Mouse (Mus musculus) telencephalon, adult 2 months (tissue): ENCODE data around the gene Megf11.
A peak's percentile ranks its signal among the peaks of the same experiment; 100 is the strongest.

Source experiments
- DNase-seq: peaks from one replicate; pipeline ENCODE4 v3.0.0-alpha.2; 2011; ENCODE audit warnings: low read depth, low spot score

The Megf11 gene

GRCm38 (mm10) chr9:64604217-64604711, 218.8 kb downstream of the Megf11 start:
- no peak for DNase-seq

DNA sequence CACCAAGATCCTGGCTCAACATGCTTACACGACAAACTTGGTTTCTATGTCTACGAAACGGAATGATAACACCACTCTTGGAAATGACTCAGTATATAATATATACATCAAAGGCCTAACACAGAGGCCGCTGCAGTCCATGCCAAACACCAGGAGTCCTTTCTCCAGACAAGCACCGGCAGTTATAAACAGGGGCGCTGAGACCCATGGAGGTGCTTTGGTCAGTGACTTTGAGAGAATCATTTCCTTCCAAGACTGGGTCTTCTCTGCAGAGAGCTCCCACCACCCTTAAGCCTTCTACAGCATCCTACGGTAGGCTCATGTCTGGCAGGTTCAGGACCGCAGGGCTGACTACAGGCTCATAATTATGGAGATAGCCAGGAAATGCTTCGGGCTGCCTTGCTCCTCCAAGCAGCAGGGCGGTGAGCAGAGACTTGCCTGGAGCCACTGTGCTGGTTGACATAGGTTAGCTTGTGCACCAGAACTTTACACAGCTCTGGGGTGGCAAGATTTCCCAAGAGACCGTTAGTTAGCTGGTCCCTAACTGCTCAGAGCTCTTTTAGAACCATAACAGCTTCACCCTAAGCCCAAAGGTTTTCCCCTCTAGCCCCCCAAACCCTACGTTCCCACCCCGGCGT, 219.8 kb downstream of the Megf11 start:
- no peak for DNase-seq

DNA sequence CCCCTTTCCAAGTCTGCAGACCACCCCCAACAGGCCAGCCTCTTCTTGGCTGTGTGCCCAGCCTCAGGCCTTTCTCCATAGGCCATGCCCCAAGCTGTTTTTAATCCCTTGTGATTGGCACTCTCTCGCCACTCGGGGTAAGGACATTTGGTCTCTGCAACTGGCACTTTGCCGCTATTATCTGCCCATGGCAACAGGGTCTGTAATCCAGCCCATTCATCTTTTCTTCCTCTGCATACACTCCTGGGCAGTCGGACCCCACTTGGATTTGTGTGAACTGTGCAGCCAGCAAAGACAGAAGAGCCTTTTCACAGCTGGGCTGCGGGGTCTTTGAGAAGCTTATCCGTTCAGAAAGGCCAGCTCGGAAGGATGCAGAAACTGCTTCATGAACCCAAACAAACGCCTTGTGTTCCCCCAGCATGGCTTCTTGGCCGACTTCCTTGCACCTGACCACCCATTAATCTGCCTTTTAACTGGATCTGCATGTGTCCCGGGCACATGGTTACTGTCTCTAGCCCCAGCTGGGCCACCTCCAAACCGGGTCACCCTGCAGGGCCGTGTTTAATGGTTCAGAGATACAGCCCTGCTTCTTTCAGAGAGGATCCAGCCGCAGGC, 220.4 kb downstream of the Megf11 start:
- no peak for DNase-seq

GRCm38 (mm10) chr9:64607049-64607448, 221.6 kb downstream of the Megf11 start:
- DNase-seq: no peak

DNA sequence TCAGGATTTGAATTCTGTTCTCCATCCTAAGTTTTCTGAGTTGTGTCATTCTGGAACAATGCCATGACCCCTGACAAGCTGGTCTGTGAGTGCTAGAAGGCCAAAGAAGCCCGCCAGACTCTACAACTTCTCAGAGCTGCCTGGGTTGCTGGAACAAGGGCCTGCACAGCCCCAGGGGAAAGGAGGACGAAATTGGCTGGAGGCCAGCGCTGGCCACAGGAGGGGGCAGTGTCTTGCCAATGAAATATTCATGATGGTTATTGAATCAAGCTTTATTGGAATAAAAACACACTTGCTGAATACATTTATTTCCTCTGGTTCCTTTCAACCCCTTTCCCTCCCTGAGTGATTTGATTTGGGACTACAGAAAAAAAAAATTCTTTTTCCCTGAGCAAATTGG, 224.1 kb downstream of the Megf11 start:
- no peak for DNase-seq

GRCm38 (mm10) chr9:64612121-64612983, 226.9 kb downstream of the Megf11 start:
- no peak for DNase-seq

- no peak for DNase-seq
Observed at GRCm38 (mm10) chr9:64612984-64613649, 227.7 kb downstream of the Megf11 start.

DNA sequence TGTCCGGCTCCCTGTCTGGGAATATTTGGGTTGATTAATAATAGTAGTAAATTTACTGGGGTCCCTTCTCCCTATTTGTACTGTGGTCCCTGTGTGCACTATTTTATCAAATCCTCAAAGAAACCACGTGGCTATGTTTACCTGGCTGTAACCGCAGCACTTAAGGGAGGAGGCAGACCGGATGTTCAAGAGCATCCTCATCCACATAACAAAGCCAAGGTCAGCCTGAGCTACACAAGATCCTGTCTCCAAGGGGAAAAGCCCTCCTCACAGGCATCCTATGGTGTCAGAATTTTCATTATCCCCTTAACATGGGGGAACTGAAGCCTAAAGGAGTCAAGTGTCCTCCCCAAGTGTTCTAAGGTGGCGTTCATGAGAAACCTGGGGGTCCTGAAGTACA, 232.0 kb downstream of the Megf11 start:
- DNase-seq: no peak

DNA sequence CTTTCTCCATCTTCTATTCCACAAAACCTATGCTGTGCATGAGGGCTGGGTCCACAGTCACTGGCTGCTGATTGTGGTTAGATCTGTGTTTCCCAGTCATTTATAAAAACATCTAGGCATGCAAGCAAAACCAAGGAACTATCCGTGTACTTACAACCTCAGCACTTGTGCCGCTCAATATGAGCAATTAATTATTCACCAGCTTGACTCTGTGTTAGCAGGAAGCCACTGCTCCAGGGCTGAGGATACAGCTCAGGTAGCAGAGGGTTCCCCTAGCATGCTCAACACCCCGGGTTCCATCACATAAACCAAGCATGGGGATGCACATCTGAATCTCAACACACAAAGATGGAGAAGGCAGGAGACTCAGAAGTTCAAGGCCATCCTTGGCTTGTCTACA, 233.0 kb downstream of the Megf11 start:
- no peak for DNase-seq

DNA sequence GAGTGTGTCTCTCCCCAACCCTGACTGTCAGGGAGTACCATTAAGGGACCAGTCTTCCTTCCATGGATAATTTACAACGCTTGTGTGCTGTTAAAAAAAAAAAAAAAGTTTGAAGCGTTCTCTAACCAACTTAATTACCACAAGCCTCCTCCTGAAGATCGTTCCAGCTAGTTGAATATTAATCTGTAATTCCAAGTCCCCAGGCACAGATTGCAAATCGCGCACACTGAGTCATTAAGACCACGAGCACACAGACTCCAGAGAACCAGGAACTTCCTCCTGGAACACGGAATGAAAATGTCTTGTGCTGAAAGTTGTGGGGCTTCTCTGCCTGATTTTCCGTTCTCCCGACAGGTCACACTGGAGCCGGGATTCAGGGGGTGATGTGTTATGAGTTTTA, 234.0 kb downstream of the Megf11 start:
- DNase-seq: no peak

DNA sequence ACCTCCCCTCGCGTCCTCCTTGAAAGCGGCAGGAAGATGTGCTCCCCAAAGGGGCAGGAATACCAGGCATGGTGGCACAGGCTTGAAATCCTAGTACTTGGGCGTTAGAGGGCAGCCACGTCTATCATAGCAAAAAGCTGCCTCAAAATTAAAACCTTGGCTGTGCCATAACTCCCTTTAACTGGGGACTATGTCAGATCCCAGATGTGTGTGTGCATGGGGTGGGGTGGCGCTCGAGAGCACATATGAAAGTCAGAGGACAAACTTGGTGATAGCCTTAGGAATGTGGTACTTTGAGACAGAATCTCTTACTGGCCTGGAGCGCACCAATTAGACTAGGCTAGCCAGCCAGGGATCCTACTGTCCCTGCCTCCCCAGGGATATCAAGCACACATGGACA, 235.2 kb downstream of the Megf11 start:
- DNase-seq: no peak

DNA sequence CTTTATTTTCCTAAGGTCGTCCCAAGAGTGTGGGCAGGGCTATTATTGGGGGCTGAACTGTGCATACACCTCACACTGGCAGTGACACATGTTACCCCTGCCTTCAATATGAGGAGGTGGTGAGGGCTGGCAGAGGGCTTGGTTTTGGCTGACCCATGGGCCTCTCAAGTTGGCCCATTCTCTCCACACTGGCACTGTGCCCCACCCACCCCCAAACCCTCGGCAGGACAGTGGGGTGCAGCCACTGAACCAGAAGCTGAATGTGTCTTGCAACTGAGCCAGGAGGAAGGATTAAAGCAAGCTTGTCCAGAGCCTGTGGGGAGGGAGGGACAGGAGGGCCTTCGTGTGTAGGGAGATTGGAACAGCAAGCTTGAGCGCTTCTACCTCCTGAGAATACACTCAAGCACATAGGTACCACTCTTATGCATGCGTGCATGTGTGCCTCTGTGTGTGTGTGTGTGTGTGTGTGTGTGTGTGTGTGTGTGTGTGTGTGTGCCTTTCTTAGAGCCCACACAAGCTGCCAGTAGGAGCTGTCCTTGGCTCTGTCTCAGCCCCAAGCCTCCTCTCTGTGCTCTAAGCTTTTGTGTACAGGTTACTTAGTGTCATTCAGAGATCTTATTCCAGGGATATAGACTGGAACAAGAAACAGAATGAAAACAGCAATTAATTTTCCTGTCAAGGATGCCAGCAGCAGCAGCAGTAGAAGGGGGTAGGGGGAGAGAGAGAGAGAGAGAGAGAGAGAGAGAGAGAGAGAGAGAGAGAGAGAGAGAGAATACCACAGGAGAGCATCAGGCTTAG, 236.3 kb downstream of the Megf11 start:
- DNase-seq: no peak

DNA sequence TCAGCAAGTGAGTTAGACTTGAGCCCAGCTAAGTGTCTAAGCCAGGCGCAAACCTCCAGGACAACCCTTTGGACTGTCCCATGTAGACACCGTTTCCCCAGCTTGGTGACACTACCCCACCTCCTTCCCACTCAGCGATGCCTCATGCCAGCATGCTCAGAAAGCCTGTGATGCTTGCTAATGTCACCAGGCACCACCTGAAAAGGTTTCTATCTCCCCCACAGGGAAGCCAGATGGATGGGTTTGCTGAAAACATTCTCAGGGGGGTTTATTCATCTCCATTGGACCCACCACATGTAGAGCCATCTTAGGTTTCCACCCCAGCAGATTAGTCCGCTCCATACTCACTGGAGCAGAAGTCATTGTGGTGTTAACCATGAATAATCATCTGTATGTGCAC, 237.9 kb downstream of the Megf11 start:
- DNase-seq: no peak

DNA sequence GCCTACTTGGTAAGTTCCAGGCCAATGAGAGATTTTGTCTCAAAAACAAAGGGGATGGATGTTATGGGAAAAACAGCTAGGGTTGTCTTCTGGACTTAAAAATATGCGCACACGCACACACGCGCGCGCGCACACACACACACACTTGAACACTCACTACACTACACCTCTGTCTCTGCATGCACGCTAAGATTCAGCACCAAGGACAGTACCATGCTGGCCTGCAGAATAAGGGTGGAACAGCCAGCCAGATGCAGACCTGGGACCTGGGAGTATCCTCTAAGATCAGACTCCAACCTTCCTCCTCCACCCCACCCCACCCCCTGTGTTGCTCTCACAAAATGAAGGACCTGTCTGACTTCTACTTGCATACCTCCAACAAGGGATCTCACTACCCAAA, 239.1 kb downstream of the Megf11 start:
- DNase-seq: no peak

- DNase-seq: no peak
Observed at GRCm38 (mm10) chr9:64629802-64630201, 244.4 kb downstream of the Megf11 start.

GRCm38 (mm10) chr9:64633169-64633568, 247.7 kb downstream of the Megf11 start:
- DNase-seq: no peak

DNA sequence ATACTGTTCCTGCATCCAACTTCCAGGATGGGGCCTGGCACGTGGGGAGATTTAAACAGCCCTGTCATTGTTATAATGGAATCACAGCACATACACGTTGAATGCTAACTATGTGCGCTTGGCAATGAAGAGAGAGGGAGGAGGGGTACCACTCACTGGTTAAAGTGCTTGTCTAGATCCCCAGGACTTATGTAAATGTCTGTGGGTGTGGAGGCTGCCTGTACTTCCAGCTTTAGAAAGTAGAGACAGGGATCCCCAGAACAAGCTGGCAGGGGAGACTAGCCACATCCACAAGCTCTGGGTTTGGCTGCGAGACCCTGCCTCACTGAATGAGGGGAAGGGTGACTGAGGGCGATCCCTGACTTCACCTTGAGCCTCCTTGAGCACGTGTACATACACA, 250.7 kb downstream of the Megf11 start:
- DNase-seq: peak; percentile 81

DNA sequence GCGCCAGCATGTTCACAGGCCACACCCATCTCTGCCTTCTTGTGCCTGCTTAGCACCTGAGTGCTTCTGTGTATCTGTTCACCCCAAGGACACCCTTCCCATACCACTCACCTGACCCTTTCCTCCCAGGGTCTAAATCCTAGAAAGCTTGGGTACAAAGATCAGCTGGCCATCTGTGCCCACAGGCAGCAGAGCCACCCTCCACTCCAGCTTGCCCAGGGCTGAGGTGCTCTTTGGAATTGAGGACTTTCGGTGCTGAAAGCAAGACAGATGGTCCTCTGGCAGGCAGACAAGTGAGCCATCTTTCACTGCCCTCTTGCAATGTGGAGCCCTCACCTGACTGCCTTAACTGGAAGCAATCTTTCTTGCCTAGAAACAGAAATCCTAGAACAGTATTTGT, 251.5 kb downstream of the Megf11 start:
- DNase-seq: no peak

DNA sequence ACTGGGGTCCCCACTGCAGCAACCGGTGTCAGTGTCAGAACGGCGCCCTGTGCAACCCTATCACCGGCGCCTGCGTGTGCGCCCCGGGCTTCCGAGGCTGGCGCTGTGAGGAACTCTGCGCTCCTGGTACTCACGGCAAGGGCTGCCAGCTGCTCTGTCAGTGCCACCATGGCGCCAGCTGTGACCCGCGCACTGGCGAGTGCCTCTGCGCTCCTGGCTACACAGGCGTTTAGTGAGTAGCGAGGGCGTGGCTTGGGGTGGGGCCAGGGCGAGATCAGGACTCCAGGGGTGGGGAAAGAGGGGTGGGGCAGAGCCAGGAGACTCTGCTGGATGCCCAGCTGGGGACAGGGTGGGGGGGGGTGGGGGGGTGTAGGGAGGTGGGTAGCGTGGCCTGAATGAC, 252.8 kb downstream of the Megf11 start:
- DNase-seq: no peak

DNA sequence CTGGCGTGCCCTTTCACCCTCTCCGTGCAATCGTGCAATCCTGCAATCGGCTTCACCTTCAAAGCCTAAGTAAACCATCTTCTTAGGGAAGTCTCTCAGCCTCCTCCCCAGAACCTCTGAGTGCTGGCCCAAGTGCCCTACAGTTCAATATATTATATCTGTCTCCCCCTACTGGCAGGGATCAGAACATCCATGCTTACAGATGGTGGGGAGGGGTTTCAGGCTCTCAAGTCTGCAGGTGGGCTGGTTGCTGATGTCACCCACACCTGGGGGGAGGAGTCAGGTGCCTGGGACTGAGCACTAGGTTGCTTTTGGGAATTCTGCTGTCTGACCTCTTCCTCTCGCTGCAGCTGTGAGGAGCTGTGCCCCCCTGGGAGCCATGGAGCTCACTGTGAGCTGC, 254.2 kb downstream of the Megf11 start:
- peak; percentile 24 for DNase-seq

- no peak for DNase-seq
Observed at GRCm38 (mm10) chr9:64644129-64644528, 258.7 kb downstream of the Megf11 start.
